Mouse (Mus musculus) right cerebral cortex, postnatal 4 days (tissue): ENCODE results near the gene Vmn1r4.

ENCODE experiments used
- DNase-seq: peaks from one replicate; pipeline ENCODE4 v3.0.0-alpha.2; 2022

Gene Vmn1r4

DNA sequence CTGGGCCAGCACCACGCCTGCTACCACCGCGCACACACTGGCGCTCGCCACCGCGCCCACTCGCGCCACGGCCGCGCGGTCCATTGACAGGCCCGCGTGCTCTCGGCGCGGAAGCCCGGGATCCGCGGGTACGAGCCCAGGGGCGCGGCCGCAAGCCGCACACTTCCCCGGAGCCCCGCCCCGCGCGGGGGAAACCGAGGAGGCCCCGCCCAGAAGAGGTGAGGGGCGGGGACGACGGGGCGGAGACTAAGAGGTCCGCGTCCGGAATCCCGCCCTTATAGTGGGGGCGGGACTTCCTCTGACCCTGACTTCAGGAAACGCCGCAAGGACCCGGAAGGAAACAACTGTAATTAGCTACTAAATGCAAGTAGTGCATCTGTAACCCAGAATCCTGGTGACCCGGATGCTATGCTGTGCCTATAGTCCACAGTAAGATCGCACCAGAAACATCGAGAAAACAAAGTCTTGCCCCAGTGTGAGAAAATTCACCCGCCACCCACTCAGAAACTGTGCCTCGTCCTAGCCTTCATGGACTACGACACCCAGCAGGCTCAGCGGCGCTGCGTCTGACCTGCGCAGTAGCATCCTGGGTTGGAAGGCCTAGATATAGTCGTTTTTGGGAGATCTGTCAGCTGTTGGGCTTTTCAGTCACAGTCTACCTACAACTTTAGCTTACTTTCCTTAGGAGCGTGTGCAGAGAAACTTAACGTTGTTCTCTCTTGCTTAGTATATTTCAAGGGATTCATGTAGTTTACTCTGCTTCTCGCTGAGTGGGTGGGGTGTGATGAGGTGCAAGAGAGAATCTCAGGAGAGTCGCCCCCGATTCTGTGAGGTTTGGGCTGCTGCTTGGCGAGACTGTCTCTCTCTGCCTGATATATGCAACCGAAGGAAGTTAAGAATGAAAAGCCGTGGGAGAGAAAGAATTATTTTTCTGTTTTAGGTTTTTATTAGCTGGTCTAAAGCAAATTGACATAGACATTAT is at the start of gene Vmn1r4, which contains the start of gene Nt5c3:
Gene Vmn1r4, plus strand, starts transcription at position 290 of the 982 bp plus-strand sequence.
Gene Nt5c3, minus strand, starts transcription at position 207 of the 982 bp plus-strand sequence.
- peak; percentile 88 for DNase-seq

DNA sequence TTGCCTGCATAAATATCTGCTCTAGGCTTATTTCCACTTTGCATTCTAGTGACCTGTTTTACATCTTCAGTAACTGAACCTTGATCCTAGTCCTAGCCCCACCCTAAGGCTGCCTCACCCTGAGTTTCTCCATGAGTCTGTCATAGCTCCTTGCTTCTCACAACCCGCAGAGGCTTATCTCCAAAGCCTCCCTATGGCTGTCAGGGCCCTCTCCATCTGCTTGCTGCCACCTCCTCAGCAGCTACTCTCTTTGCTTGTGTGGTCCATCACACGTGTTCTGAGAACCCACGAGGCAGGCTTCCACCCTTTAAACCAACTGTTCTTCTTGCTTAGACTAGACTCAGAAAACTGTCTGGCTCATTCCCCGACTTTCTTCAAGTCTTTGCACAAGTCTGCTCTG is 46.9 kb upstream of the Vmn1r4 start:
- no peak for DNase-seq

DNA sequence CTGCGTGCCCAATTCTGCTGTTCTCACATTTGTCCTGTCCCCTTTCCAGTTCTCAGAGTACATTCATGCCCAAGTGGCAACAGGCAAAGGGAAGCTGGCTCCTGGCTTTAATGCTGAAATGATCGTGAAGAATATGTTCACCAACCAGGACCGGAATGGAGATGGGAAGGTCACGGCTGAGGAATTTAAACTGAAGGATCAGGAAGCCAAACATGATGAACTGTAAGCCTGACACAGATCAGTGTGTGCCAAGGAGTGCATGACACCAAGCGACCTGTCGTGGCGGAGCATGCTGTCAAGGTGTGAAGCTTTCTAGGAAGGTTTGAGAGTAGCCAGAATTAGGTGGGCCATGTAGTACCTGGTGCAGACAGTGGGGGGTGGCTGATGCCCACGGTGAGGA is 45.8 kb upstream of the Vmn1r4 start:
- no peak for DNase-seq

DNA sequence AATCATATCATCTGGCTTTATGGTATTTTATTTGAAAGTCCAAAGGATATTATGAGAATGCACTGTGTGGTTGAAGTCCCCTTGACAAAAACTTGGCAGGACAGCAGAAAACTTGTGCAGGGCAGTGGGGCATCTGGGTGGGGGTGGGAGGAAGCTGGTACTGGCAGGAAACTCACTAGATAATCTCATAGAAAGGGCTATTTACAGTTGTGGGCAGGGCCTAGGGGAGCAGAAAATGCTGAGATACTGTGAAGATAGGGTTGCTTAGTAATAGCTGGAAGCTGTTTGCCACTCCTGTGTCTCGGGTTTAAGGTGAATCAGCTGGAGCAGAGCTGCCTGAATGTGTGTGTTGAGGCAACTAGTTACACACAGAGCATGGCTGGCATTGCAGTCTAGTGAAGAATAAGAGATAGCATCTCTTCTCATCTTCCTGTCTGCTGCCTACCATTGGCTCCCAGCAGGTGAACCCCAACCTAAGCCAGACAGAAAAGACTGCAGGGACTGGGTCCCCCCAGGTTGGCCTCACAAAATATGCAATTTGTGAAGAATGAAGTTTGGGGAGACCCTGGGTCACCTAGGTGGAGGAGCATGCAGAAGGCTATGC is 44.4 kb upstream of the Vmn1r4 start:
- no peak for DNase-seq

DNA sequence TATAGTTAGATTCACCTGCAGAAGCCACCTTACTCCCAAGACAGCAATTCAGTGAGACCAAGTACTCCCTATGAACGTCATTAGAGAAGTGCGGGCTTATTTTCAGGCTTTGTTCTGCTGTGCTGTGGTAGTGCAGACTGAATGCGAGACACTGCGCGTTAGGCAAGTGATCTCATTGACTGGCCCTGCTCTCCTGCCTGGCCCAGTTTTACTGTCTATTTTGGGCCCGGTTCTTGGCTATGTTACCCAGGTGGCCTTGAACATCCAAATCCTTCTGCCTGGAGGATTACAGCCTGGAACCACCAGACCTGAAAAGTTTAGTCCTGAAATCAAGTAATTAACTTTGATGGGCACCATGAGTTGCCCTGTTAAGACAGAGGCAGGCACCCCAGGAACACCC is 35.3 kb upstream of the Vmn1r4 start:
- DNase-seq: no peak

DNA sequence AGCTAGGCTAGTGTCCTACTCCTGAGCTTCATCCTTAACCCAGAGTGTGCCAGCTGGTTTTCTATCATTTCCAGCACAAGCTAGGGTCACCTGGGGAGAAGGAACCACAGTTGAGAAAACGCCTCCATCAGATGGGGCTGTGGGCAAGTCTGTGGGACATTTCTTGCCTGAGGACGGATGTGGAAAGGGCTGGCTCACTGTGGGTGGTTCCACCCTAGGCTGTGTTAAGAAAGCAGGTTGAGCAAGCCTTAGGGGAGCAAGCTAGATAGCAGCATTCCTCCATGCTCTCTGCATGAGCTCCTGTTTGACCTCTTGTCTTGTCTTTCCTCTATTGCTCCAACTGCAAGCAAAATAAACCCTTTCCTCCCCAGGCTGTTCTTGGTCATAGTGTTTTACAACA is 33.1 kb upstream of the Vmn1r4 start:
- no peak for DNase-seq

DNA sequence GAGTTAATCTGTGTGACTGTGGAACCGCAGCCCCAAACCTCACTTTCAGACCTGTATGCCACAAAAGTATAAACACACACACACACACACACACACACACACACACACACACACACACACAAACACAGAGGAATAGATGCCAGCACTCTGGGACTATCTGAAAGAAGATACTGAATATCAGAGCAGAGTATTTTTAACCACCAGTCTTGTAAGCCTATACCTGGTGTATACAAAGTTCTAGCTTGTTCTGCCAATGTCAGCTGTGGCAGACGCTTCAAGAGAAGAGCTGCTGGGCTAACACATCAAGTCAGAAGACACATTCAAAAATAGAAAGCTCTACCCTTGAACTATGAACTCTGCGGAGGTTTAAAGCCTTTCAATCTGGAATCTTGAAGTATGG is 24.2 kb upstream of the Vmn1r4 start:
- DNase-seq: no peak

DNA sequence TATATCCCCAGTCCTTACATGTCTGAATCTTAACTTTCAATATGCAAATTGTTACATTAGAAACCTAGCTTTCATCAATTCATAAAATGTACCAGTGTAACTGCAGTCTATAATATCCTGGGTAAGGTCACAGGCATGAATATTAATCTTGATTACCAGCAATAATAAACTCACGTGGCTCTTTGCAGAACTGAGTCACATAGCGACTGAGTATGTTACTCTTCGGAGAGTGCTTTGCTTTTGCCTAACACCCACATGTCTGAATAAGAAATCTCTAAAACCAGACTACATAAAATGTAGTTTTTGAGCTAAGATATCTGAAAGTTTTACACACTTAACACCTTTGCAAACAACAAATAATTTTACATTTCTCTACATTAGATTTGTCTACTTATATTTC is 22.5 kb upstream of the Vmn1r4 start:
- no peak for DNase-seq

DNA sequence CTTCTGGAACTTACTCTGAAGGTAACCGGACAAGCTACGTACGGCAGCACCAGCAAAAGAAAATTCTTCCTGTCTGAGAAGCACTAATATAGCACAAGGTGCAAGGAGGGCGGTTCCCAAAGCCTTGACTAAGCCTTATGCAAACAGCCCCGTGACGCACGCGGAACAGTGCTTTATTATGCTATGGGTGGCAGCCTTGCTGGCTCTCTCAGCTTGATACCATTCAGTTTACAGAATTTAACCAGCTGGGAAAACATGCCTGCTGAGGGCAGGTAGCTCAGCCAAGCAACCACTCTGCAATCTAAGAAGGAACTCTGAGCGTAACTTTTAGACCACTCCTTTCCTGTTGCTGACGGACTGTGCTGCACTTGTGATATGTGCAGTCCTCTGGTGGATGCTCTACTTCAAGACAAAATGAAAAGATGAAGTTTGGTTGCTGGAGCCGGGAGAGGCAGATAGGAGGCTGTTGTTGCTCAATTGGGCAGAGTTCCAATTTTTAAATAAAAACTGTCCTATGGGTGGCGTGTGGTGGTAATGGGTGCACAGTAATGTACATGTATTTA is 21.9 kb upstream of the Vmn1r4 start:
- DNase-seq: no peak

DNA sequence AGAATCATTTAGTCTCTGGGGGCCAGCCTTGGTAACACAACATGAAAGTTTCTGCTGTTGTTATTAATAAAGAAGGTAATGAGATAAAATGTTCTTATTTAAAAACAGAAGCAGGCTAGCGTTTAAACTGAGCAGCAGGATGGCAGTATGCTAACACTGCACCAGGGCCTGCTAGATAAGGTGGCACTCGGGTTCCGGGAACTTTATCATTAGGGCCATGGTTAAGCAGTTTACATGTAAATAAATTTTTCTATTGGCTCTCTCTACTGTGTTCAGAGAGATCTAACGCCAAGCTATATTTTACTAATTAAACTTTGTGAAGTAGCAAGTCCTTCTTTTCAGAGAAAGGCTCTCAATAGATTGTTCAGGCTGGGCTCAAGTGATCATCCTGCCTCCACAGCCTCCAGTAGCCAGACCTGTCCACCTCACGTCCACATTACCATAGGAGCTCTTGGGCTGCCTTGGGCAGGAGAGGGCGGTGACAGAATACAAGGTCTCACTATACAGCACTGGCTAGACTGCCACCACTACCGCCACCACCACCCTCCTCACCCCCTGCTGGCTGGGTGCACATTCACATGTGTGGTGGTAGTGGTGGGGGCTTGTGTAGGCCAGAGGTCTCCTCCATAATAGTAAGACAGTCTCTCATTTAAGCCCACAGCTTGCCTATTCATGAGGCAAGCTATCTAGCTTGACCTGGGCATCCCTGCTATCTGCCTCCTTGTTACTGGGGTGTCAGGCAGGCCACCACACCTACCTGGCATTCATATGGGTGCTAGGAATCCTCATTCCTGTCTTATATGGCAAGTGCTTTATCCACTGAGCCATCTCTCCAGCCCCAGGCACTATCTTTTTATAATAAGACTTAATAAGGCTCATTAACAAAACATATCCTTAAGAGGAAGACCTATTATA is 21.0 kb upstream of the Vmn1r4 start:
- DNase-seq: no peak

DNA sequence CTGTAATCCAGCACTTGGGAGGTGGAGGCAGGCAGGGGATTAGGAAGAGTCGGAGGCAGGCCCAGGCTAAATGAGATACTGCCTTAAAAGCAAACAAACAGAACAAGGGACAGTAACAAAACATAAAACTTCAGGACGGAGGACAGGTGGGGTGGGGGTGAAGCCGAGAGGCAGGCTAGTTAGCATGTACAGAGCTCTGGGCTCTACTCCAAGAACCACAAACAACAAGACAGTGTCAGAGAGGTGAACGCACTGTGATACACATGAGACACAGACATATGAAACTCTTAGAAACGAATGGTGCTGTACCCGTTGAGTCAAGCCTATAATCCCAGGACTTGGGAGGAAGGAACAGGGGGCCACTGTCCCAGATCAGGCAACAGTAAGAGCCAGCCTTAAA is 20.0 kb upstream of the Vmn1r4 start:
- DNase-seq: no peak

DNA sequence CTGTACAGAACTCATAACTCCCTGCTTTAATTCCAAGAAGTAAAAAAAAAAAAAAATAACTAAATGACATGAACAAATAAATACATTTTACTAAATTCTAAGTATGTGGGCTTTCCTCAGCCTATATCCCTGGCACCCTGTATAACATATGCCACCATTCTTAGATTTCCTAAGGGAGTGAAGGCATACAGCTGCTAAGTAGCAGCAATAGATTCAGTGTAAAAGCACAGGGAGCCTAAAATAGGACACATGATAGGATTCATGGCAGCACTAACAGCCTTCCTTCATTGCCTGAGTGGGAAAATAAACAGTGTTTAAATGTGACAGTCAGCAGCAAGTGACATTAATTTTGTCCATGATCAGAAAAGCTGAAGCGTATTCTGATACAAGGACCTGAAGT is 19.5 kb upstream of the Vmn1r4 start:
- no peak for DNase-seq

DNA sequence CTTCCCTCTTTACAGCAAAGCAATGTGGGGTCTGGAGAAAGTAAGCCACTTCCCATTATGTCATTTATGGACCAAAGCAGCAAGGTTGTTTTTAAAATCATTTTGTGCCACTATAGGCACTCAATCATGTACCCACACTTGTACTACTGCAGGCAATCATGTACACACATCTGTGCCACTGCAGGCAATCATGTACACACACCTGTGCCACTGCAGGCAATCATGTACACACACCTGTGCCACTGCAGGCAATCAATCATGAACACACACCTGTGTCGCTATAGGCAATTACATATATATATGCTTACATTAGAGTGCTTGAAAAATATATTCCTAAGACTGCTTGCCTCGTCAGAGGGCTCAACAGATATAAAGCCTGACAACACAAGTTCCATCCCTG is 18.8 kb upstream of the Vmn1r4 start:
- DNase-seq: no peak

DNA sequence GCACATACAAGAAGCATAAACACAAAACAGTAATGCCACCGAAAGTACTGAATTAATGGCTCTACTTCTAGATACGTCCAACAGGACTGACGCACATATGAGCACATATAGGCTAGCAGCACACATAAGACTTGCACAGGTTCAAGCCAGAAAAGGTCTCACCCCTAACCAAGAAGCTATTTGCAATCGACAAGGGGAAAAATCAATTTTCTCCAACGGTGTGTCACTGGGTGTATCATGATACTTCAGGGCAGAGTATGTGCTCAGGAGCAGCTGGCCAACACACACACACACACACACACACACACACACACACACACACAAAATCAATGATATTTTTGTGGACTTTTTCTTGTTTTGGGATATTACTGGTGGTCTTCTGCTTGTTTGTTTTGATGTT is 18.3 kb upstream of the Vmn1r4 start:
- no peak for DNase-seq

DNA sequence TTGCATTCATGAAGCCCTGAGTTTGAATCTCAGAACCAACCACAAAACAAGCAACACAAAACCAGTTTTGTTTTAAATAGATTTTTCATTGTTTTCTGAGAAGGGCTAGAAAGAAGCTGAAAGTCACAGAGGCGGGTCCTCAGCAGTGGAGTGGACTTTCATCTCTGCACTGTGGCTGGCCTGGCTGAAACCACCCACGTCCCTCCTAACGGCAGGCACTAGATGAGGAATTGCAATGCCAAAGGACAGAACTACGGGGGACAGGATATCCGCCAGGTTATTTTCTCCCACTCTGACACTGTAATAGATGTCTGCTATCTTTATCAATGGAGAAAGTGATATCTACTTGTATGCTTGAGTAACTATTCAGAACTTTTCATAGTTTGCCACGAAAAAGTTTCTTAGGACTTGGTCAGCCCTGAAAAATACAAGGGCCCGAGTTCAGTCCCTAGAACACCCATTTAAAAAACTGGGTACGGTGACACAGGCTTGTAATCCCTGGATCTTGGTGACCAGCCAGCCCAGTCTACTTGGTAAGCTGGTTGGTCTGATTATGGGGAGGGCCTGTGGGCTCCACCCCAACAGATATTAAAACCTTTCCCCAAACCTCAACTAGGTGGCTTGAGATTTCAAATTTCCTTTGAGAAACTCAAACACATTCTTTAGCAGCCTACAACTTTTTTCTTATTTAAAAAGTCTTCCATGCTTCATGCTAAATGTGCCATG is 17.5 kb upstream of the Vmn1r4 start:
- no peak for DNase-seq

DNA sequence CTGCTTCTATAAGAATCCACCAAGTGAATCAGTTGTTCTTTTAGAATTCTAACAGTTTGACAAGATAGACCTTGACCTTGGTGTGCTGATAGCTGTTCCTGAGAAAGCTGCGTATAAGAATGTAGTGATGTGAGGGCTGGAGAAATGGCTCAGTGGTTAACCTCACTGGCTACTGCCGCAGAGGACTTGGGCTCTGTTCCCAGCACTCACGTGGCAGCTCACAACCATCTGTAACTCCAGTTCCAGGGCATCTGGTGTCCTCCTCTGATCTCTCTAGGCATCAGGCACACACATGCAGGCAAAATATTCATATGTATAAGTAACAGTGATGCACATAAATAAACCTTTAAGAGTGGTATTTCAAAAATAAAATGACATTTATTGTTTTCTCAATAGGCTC is 15.8 kb upstream of the Vmn1r4 start:
- peak; percentile 19 for DNase-seq

DNA sequence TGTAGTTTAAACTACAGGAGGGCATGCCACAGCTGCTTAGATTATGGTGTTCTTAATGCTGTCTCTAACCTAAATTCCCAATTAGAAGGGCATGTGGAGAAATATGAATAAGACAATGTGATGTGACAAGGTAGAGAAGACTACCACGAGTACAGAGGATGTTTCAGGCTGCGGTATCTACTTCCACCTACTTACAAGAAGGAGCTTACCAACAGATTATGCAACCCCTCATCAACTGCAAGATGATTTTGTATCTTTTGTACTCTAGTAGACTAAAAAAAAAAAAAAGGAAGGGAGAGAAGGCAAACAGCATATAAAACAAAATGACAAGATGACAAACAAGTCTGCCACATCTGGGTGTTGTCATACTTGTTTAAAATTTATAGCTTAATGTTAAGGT is 15.4 kb upstream of the Vmn1r4 start:
- DNase-seq: no peak

DNA sequence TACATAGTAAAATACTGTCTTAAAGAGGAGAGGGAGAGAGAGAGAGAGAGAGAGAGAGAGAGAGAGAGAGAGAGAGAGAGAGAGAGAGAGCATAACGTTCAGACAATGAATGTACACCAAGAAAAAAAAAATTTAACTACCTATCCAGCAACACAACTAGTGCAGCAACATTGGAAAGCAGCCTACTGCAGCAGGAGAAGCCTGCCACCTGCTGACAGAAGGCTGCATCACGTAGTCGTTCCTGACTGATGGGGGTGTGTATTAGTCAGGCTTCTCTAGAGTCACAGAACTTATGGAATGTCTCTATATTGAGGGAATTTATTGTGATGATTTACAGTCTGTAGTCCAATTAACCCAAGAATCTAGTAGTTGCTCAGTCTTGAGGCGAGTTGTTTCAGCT is 14.9 kb upstream of the Vmn1r4 start:
- DNase-seq: peak; percentile 53

DNA sequence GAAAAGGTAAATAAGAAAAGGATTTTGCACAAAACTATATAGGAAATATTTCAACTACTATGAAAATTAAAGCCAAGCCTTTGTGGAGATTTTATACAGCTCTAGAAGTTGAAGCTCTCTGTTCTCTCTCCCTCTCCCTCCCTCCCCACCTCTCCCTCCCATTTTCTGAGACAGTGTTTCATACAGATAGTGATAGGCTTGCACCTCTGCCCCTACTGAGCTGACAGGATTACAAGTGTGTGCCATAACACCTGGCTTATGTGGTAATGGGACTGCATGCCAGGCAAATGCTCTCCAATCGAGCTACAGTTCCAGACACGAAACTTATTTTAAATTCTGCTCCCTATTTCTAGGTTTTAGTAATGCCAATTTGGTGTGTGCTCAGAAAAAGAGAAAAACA is 12.9 kb upstream of the Vmn1r4 start:
- no peak for DNase-seq

DNA sequence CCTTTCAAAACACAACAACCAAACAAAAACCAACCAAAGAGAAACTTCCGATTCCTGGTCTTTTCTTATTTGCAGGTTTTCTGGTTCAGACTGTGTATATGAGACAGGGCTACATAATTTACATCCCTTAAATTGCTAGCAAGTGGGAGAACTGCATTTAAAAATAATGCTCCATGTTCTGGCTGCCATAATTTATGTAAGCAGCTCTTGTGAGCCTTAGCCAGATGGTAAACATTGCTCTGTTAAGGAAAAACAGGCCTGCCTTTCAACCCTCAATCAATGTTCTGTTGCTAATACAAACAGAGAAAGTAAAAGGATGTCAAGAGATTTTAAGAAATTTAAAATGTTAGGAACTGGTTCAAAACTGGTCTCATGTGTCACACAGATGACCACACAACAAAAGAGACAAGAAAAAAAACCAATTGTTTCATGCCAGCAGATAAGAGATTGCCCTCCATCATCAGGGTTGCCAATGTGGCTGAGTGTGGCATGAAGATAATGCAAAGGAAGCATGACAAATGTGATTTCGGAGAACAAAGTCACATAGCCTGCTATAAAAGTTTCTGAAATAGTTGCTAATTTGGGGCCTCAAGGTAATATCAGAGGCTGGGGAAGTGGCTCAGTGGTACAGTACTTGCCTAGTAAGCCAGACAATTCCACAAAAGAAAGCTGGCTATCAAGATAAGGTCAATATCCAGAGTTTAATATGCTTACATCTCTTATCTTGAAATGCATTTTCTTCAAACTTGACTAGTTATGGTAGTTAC is 10.5 kb upstream of the Vmn1r4 start:
- no peak for DNase-seq

DNA sequence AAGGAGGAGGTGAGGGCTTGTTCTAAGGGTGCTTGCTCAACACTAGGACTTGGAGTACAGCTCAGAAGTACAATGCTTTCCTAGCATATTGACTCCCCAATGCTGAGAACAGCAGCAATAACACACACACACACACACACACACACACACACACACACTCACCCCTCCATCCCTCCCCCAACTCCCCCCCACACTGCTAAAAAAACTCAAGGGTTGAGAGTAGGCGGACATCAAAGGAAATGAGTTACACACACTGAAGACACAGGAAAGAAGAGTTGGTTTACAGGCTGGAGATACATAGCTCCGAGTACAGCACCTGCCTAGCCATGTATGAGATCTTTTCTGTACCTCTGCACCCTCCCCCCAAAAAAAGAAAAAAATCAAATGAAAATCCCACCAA is 7.5 kb upstream of the Vmn1r4 start:
- DNase-seq: no peak
